Mouse (Mus musculus): ENCODE measurements around the gene Fam214b.

DNA sequence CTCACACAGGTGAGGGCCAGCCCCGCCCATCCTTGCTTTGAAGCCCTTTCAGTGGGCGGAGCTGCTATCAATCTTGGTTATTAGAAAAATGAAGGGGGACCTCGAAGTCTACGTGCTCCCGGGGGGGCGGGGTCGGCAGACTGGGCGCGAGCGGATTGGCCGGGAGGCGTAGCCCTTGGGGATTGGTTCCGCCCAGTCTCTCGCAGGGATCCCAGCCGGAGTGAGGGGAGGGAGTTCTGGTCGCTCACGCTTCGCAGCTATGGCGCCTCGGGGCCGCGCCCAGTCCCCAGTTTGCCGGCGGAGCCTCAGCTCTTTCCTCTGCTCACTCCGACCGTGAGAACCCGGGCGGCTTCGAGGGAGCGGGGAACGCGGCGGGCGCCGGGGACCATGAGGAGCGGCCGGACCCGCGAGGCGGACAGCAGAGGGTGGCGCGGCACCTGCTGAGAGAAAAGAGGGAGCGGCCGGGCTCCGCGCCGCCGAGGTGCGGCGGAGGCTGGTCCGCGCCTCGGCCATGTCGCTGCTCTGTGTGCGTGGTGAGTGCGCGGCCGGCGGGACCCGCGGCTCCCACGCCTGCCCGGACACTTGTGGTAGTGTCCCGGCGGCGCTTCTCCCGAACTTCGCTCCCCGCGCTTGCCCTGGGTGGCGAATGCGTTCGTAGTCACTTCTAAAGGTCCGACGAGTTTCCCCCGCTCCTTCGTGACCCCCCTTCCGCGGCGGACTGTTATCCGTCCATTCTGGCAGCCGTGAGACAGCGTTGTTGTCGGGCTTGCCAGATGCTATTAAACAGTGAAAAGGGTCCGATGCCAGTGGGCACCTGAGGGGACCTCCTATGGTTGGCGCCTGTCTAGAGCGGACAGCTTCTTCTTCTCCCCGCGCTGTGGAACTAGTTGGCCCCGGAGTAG is 13.0 kb upstream of the Fam214b start, which contains the start of gene Unc13b:
- no peak for TF ChIP-seq CTCF (IDR thresholded peaks at IDR 0.05; ENCODE audit: low read depth, low read length)
- TF ChIP-seq POLR2A (IDR thresholded peaks at IDR 0.05; ENCODE audit: borderline replicate concordance, low read depth, low read length) = no peak

All from bone marrow macrophage, adult 2 months (primary cell).